In genomic region chr4:154864961-154865760, GRCm38 (mm10) we compare ENCODE assay signal across 8 mouse cellular contexts. TPM values are rescaled to one million over a fixed set of nuclear protein-coding genes. Genes with fewer than 3 reads are reported as not detected.
DNase-seq lines count a peak whose midpoint lies in the region; ATAC-seq and TF ChIP-seq lines count a peak whose summit lies in the region.

No protein-coding gene starts in this region.

- H3K4me3 ChIP-seq in heart, embryonic 13.5 days = peak overlapping the region; percentile 54
- H3K4me3 ChIP-seq in hindbrain, embryonic 16.5 days (ENCODE audit: low read length) = no peak overlapping the region; the same call in 1 of the 2 replicates
- H3K4me3 ChIP-seq in midbrain, postnatal 0 days (ENCODE audit: low read depth, low read length) = peak overlapping the region; percentile 32; the same call in 1 of the 2 replicates

- peak overlapping the region; percentile 80 for H3K27ac ChIP-seq in heart, embryonic 13.5 days (replicated peaks)
- H3K27ac ChIP-seq in hindbrain, embryonic 16.5 days (ENCODE audit: low read depth, low read length) = peak overlapping the region; percentile 76
- peak overlapping the region; percentile 64 for H3K27ac ChIP-seq in midbrain, postnatal 0 days (ENCODE audit: low read depth, low read length)

- no peak for TF ChIP-seq CTCF in midbrain, postnatal 0 days (IDR thresholded peaks at IDR 0.05)

- WGBS in heart, embryonic 13.5 days = 80% methylated on average over 18 of the region's 18 CpGs
- 83% methylated on average over 18 of the region's 18 CpGs for WGBS in hindbrain, embryonic 16.5 days
- WGBS in midbrain, postnatal 0 days = 78% methylated on average over 18 of the region's 18 CpGs

- peaks cover 38% of the 10 kb centered on the region for H3K27me3 ChIP-seq in heart, embryonic 13.5 days (replicated peaks)
- H3K27me3 ChIP-seq in hindbrain, embryonic 16.5 days (replicated peaks; ENCODE audit: control insufficient read depth, insufficient read depth, low read length) = no peaks in the 10 kb centered on the region
- no peaks in the 10 kb centered on the region for H3K27me3 ChIP-seq in midbrain, postnatal 0 days (ENCODE audit: insufficient read depth, low read length)

- H3K9me3 ChIP-seq in heart, embryonic 13.5 days = no peaks in the 10 kb centered on the region
- H3K9me3 ChIP-seq in hindbrain, embryonic 16.5 days (ENCODE audit: control insufficient read depth, low read length) = no peaks in the 10 kb centered on the region
- H3K9me3 ChIP-seq in midbrain, postnatal 0 days (ENCODE audit: low read length) = no peaks in the 10 kb centered on the region

- peak overlapping the region; percentile 82 for H3K9ac ChIP-seq in heart, embryonic 13.5 days
- peak overlapping the region; percentile 61 for H3K9ac ChIP-seq in hindbrain, embryonic 16.5 days (ENCODE audit: low read depth, low read length)
- H3K9ac ChIP-seq in midbrain, postnatal 0 days (replicated peaks; ENCODE audit: low read length, poor library complexity, severe bottlenecking) = no peak overlapping the region

- peak overlapping the region; percentile 73 for H3K4me2 ChIP-seq in heart, embryonic 13.5 days
- peak overlapping the region; percentile 67 for H3K4me2 ChIP-seq in hindbrain, embryonic 16.5 days (ENCODE audit: low read length)
- H3K4me2 ChIP-seq in midbrain, postnatal 0 days (ENCODE audit: low read depth, low read length, poor library complexity, severe bottlenecking) = peak overlapping the region; percentile 49; the same call in 1 of the 2 replicates

- no peak for DNase-seq in heart, adult 18-20 months
- DNase-seq in cerebellum, postnatal 10 days = peak; percentile 55 to 59
- no peak for DNase-seq in midbrain, postnatal 0 days (ENCODE audit: low spot score)
- DNase-seq in adrenal gland, adult 8-10 months = no peak
- no peak for DNase-seq in adrenal gland, postnatal 10 days
- DNase-seq in embryo, embryonic 11 days = no peak

- no peak for ATAC-seq in heart, embryonic 13.5 days (ENCODE audit: extremely low read depth, insufficient number of reproducible peaks, low FRiP score, low TSS enrichment)
- no peak for ATAC-seq in hindbrain, embryonic 16.5 days
- ATAC-seq in midbrain, postnatal 0 days (ENCODE audit: low FRiP score) = no peak

- H3K4me1 ChIP-seq in heart, embryonic 13.5 days = peaks cover 11% of the 10 kb centered on the region
- peaks cover 13% of the 10 kb centered on the region for H3K4me1 ChIP-seq in hindbrain, embryonic 16.5 days (ENCODE audit: control insufficient read depth, insufficient read depth, low read depth, low read length)
- H3K4me1 ChIP-seq in midbrain, postnatal 0 days (ENCODE audit: insufficient read depth, low read length) = peaks cover 7% of the 10 kb centered on the region; the same call in 1 of the 2 replicates

- H3K36me3 ChIP-seq in heart, embryonic 13.5 days = no peaks in the 10 kb centered on the region
- no peaks in the 10 kb centered on the region for H3K36me3 ChIP-seq in hindbrain, embryonic 16.5 days (ENCODE audit: control insufficient read depth, insufficient read depth, low read length)
- no peaks in the 10 kb centered on the region for H3K36me3 ChIP-seq in midbrain, postnatal 0 days (ENCODE audit: insufficient read depth, low read length)

RNA-seq across cellular contexts. Expression of gene Mmel1, which starts 4.2 kb away (rescaled TPM):
- polyA plus RNA-seq in heart, embryonic 13.5 days (2015; fragmentation: Nextera tagmentation; extraction: Ambion mirVana) = 0.51 and 0.64 TPM in 2 replicates
- under 1 TPM; 0.10 to 0.13 TPM for total RNA-seq in heart, adult 18-20 months (2021)
- 0.70 and 0.93 TPM in 2 replicates for polyA plus RNA-seq in hindbrain, embryonic 16.5 days (2015; fragmentation: Nextera tagmentation; extraction: Ambion mirVana)
- total RNA-seq in midbrain, postnatal 0 days (2014; rRNA removed) = 0.76 and 0.82 TPM in 2 replicates
- 0.89 and 0.93 TPM in 2 replicates for polyA plus RNA-seq in midbrain, postnatal 0 days (2015; fragmentation: Nextera tagmentation; extraction: Ambion mirVana)
- total RNA-seq in adrenal gland, adult 8-10 months (2022) = 1 to 10 TPM in 2 of 4 experiments, under 1 TPM in 2; 0.31 to 4.6 (median 1.5) TPM
- under 1 TPM; 0.24 to 0.45 TPM for total RNA-seq in adrenal gland, postnatal 10 days (2021)

RNA-seq across cellular contexts. Expression of gene Ttc34, which starts 27.9 kb away (rescaled TPM):
- 0.57 TPM in 2 replicates for polyA plus RNA-seq in heart, embryonic 13.5 days (2015; fragmentation: Nextera tagmentation; extraction: Ambion mirVana)
- under 1 TPM; 0.15 to 0.18 TPM for total RNA-seq in heart, adult 18-20 months (2021)
- 2.0 and 2.3 TPM in 2 replicates for polyA plus RNA-seq in hindbrain, embryonic 16.5 days (2015; fragmentation: Nextera tagmentation; extraction: Ambion mirVana)
- 2.5 and 3.9 TPM in 2 replicates for total RNA-seq in midbrain, postnatal 0 days (2014; rRNA removed)
- polyA plus RNA-seq in midbrain, postnatal 0 days (2015; fragmentation: Nextera tagmentation; extraction: Ambion mirVana) = 2.9 and 3.3 TPM in 2 replicates
- under 1 TPM; 0.38 to 0.63 (median 0.46) TPM for total RNA-seq in adrenal gland, adult 8-10 months (2022)
- total RNA-seq in adrenal gland, postnatal 10 days (2021) = under 1 TPM; 0.12 to 0.42 TPM

RNA-seq across cellular contexts. Expression of gene Fam213b, which starts 33.8 kb away (rescaled TPM):
- polyA plus RNA-seq in heart, embryonic 13.5 days (2015; fragmentation: Nextera tagmentation; extraction: Ambion mirVana) = 42.5 and 48.8 TPM in 2 replicates
- total RNA-seq in heart, adult 18-20 months (2021) = 10 to 100 TPM; 82.5 to 98.2 TPM
- 67.8 and 80.1 TPM in 2 replicates for polyA plus RNA-seq in hindbrain, embryonic 16.5 days (2015; fragmentation: Nextera tagmentation; extraction: Ambion mirVana)
- total RNA-seq in midbrain, postnatal 0 days (2014; rRNA removed) = 34.9 and 36.6 TPM in 2 replicates
- 73.3 and 90.9 TPM in 2 replicates for polyA plus RNA-seq in midbrain, postnatal 0 days (2015; fragmentation: Nextera tagmentation; extraction: Ambion mirVana)
- total RNA-seq in adrenal gland, adult 8-10 months (2022) = 100 to 1,000 TPM in 2 of 4 experiments, 10 to 100 TPM in 2; 21.8 to 161 (median 71.6) TPM
- 10 to 100 TPM; 37.8 to 44.3 TPM for total RNA-seq in adrenal gland, postnatal 10 days (2021)

Comparison
In these comparisons a context has a peak if more than half of its experiments do, and no peak if none do; other contexts are left out.
1. DNase-seq: peak in cerebellum, postnatal 10 days (2 of 2); none in heart, adult 18-20 months (0 of 2), midbrain, postnatal 0 days (single experiment), adrenal gland, adult 8-10 months (single experiment), adrenal gland, postnatal 10 days (single experiment) and embryo, embryonic 11 days (single experiment).
2. Peak in every context shown above with its lines, with median percentiles within 50 percentile points of each other: H3K27ac ChIP-seq and H3K4me2 ChIP-seq.